Mouse (Mus musculus): ENCODE measurements around the gene Pdgfra. TPM values are rescaled to one million over a fixed set of nuclear protein-coding genes. Genes with fewer than 3 reads are reported as not detected.

Gene Pdgfra
- polyA plus RNA-seq, 1 experiment from 2014 or later: 26.5 TPM

- no peaks in the 10 kb centered on the region for H3K4me1 ChIP-seq (replicated peaks; ENCODE audit: control insufficient read depth, insufficient read depth, low read length)
- no peaks in the 10 kb centered on the region for H3K9me3 ChIP-seq (ENCODE audit: control insufficient read depth, low read length)
- H3K36me3 ChIP-seq (ENCODE audit: control insufficient read depth, insufficient read depth, low read length): no peaks in the 10 kb centered on the region
- ATAC-seq (ENCODE audit: low FRiP score) (no peak), DNase-seq (ENCODE audit: low spot score) (no peak)
- H3K9ac ChIP-seq (ENCODE audit: low read depth, low read length): no peak overlapping the region
- H3K4me2 ChIP-seq (replicated peaks; ENCODE audit: low read depth, low read length): no peak overlapping the region
- no peaks in the 10 kb centered on the region for H3K27me3 ChIP-seq (ENCODE audit: control insufficient read depth, insufficient read depth, low read length)
- 93% methylated on average over 5 of the region's 5 CpGs for WGBS
- no peak overlapping the region for H3K4me3 ChIP-seq (ENCODE audit: low read depth, low read length)
- no peak overlapping the region for H3K27ac ChIP-seq (ENCODE audit: low read depth, low read length)
These were observed 32.0 kb downstream of the Pdgfra start for GRCm38 (mm10) chr5:75184112-75184511.

DNA sequence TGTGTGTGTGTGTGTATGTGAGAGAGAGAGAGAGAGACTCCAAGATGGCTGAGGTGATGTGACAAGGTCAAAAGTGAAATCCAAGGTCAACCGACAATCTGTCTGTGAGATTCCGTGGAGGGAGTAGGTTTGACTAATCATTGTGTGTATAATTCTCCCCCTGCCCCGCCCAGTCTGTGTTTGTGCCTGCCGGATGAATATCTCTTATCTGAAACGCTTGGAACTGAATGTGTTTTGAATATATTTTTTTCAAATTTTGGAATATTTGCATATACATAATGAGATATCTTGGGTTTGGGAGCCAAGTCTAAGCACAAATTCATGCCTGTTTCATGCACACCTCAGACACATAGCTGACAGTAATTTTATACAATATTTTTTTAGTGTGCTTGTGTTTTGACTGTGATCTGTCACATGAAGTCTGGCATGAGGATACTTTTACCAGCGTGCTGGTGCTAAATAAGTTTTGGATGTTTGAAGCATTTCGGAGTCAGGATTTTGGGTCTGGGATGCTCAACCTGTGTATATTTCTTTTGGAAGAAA lies 32.7 kb downstream of the Pdgfra start:
- Histone ChIP-seq H3K9me3 (ENCODE audit: control insufficient read depth, low read length) (no peaks in the 10 kb centered on the region), H3K4me3 (ENCODE audit: low read depth, low read length) (no peak overlapping the region), H3K4me2 (replicated peaks; ENCODE audit: low read depth, low read length) (no peak overlapping the region), H3K27ac (ENCODE audit: low read depth, low read length) (no peak overlapping the region), H3K36me3 (ENCODE audit: control insufficient read depth, insufficient read depth, low read length) (no peaks in the 10 kb centered on the region), H3K4me1 (replicated peaks; ENCODE audit: control insufficient read depth, insufficient read depth, low read length) (no peaks in the 10 kb centered on the region), H3K27me3 (ENCODE audit: control insufficient read depth, insufficient read depth, low read length) (no peaks in the 10 kb centered on the region), H3K9ac (ENCODE audit: low read depth, low read length) (no peak overlapping the region)
- no peak for ATAC-seq (ENCODE audit: low FRiP score)
- WGBS: 90% methylated on average over 7 of the region's 7 CpGs
- DNase-seq (ENCODE audit: low spot score): no peak

DNA sequence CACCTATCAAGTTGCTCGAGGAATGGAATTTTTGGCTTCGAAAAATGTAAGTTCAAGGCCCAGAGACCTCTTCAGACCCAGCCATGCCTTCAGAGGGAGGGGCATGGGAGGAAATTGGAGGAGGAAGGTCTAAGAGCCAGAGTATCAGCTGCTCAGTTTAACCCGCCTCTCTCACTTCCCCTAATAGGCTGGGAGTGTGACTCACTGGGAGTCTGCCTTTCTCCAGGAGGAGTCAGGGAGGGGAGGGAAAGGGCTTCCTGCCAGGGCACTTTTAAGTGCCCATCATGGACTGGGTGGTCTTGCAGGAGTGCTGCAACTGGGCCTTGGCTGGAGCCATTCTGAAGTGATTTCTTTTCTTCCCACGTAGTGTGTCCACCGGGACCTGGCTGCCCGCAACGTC lies 33.5 kb downstream of the Pdgfra start:
- no peaks in the 10 kb centered on the region for H3K4me1 ChIP-seq (replicated peaks; ENCODE audit: control insufficient read depth, insufficient read depth, low read length)
- 94% methylated on average over 7 of the region's 7 CpGs for WGBS
- H3K4me3 ChIP-seq (ENCODE audit: low read depth, low read length): no peak overlapping the region
- H3K27me3 ChIP-seq (ENCODE audit: control insufficient read depth, insufficient read depth, low read length): no peaks in the 10 kb centered on the region
- H3K36me3 ChIP-seq (ENCODE audit: control insufficient read depth, insufficient read depth, low read length): no peaks in the 10 kb centered on the region
- DNase-seq (ENCODE audit: low spot score): no peak
- no peak overlapping the region for H3K27ac ChIP-seq (ENCODE audit: low read depth, low read length)
- no peaks in the 10 kb centered on the region for H3K9me3 ChIP-seq (ENCODE audit: control insufficient read depth, low read length)
- ATAC-seq (ENCODE audit: low FRiP score): no peak
- no peak overlapping the region for H3K4me2 ChIP-seq (replicated peaks; ENCODE audit: low read depth, low read length)
- H3K9ac ChIP-seq (ENCODE audit: low read depth, low read length): no peak overlapping the region

- H3K27ac ChIP-seq (ENCODE audit: low read depth, low read length): no peak overlapping the region
- no peaks in the 10 kb centered on the region for H3K9me3 ChIP-seq (ENCODE audit: control insufficient read depth, low read length)
- WGBS: 60% methylated on average over 15 of the region's 15 CpGs
- DNase-seq (ENCODE audit: low spot score): peak; percentile 33
- H3K9ac ChIP-seq (ENCODE audit: low read depth, low read length): no peak overlapping the region
- no peak overlapping the region for H3K4me3 ChIP-seq (ENCODE audit: low read depth, low read length)
- H3K27me3 ChIP-seq (ENCODE audit: control insufficient read depth, insufficient read depth, low read length): no peaks in the 10 kb centered on the region
- H3K4me1 ChIP-seq (replicated peaks; ENCODE audit: control insufficient read depth, insufficient read depth, low read length): no peaks in the 10 kb centered on the region
- H3K36me3 ChIP-seq (ENCODE audit: control insufficient read depth, insufficient read depth, low read length): no peaks in the 10 kb centered on the region
- ATAC-seq (ENCODE audit: low FRiP score): peak; percentile 40; the same call in 1 of the 2 replicates
- H3K4me2 ChIP-seq (replicated peaks; ENCODE audit: low read depth, low read length): no peak overlapping the region
These were observed 37.4 kb downstream of the Pdgfra start for GRCm38 (mm10) chr5:75189319-75189987.

GRCm38 (mm10) chr5:75193107-75193506 lies 41.0 kb downstream of the Pdgfra start:
- H3K27me3 ChIP-seq (ENCODE audit: control insufficient read depth, insufficient read depth, low read length): no peaks in the 10 kb centered on the region
- no peak overlapping the region for H3K9ac ChIP-seq (ENCODE audit: low read depth, low read length)
- H3K4me1 ChIP-seq (replicated peaks; ENCODE audit: control insufficient read depth, insufficient read depth, low read length): no peaks in the 10 kb centered on the region
- no peak overlapping the region for H3K4me3 ChIP-seq (ENCODE audit: low read depth, low read length)
- H3K9me3 ChIP-seq (ENCODE audit: control insufficient read depth, low read length): no peaks in the 10 kb centered on the region
- no peak overlapping the region for H3K4me2 ChIP-seq (replicated peaks; ENCODE audit: low read depth, low read length)
- no peak for ATAC-seq (ENCODE audit: low FRiP score)
- no peak overlapping the region for H3K27ac ChIP-seq (ENCODE audit: low read depth, low read length)
- 97% methylated on average over 5 of the region's 5 CpGs for WGBS
- DNase-seq (ENCODE audit: low spot score): no peak
- H3K36me3 ChIP-seq (ENCODE audit: control insufficient read depth, insufficient read depth, low read length): no peaks in the 10 kb centered on the region

DNA sequence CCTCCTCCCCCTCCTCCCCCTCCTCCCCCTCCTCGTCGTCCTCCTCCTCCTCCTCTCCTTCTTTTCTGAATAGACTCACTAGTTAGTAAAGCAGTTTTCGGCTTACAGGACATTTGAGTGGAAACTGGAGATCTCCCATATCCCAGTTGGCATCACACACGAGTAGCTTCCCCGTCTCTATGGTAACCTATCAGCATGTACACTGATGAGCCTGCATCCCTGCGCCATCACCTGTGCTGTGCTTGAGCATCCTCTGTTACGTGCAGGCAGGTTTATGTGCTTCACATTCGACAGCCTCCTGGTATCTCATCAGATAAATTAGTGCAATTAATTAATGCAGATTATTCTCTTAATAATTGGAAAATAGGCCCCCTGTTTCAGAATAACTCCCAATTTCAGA lies 46.3 kb downstream of the Pdgfra start:
- no peaks in the 10 kb centered on the region for H3K36me3 ChIP-seq (ENCODE audit: control insufficient read depth, insufficient read depth, low read length)
- WGBS: 83% methylated on average over 7 of the region's 8 CpGs
- H3K9ac ChIP-seq (ENCODE audit: low read depth, low read length): no peak overlapping the region
- no peaks in the 10 kb centered on the region for H3K4me1 ChIP-seq (replicated peaks; ENCODE audit: control insufficient read depth, insufficient read depth, low read length)
- no peak for DNase-seq (ENCODE audit: low spot score)
- H3K4me2 ChIP-seq (replicated peaks; ENCODE audit: low read depth, low read length): no peak overlapping the region
- no peak overlapping the region for H3K27ac ChIP-seq (ENCODE audit: low read depth, low read length)
- no peaks in the 10 kb centered on the region for H3K27me3 ChIP-seq (ENCODE audit: control insufficient read depth, insufficient read depth, low read length)
- H3K9me3 ChIP-seq (ENCODE audit: control insufficient read depth, low read length): no peaks in the 10 kb centered on the region
- no peak overlapping the region for H3K4me3 ChIP-seq (ENCODE audit: low read depth, low read length)
- no peak for ATAC-seq (ENCODE audit: low FRiP score)

DNA sequence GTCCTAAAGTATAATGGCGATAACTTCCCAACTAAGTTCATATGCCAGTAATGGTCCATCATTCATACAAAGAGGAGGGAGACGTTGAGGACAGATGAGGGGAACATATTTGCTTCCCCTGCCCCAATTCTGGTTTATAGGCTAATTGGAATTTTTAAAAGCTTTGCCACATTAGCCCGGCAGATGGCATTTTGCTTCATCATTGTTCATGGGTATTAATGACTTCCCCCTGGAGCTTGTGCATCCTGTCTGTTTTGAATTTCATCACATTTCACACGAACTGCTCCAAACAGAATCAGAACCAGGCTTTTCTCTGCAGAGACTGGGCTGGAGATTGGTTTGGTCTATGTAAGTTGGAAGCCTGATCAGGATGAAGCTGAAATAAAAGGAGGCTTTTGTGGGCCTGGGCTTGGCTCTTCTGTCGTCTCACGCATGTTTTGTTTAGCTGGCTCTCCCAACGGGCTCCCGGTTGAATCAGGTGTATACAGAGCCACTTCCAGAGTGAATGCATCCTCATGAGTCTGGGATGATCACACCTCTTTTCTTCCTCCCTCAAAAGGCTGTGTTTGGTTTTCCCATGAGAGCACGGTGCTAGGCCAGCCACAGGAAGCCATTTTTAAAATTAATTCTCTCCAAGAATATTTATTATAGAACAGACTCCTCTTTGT lies 47.7 kb downstream of the Pdgfra start:
- Histone ChIP-seq H3K4me1 (replicated peaks; ENCODE audit: control insufficient read depth, insufficient read depth, low read length) (no peaks in the 10 kb centered on the region), H3K27ac (ENCODE audit: low read depth, low read length) (no peak overlapping the region), H3K36me3 (ENCODE audit: control insufficient read depth, insufficient read depth, low read length) (no peaks in the 10 kb centered on the region), H3K9me3 (ENCODE audit: control insufficient read depth, low read length) (no peaks in the 10 kb centered on the region), H3K4me2 (replicated peaks; ENCODE audit: low read depth, low read length) (no peak overlapping the region), H3K4me3 (ENCODE audit: low read depth, low read length) (no peak overlapping the region), H3K9ac (ENCODE audit: low read depth, low read length) (no peak overlapping the region), H3K27me3 (ENCODE audit: control insufficient read depth, insufficient read depth, low read length) (no peaks in the 10 kb centered on the region)
- WGBS: 79% methylated on average over 9 of the region's 9 CpGs
- DNase-seq (ENCODE audit: low spot score): no peak
- no peak for ATAC-seq (ENCODE audit: low FRiP score)

- Histone ChIP-seq H3K9me3 (ENCODE audit: control insufficient read depth, low read length) (no peaks in the 10 kb centered on the region), H3K4me1 (replicated peaks; ENCODE audit: control insufficient read depth, insufficient read depth, low read length) (no peaks in the 10 kb centered on the region), H3K4me2 (replicated peaks; ENCODE audit: low read depth, low read length) (no peak overlapping the region), H3K27me3 (ENCODE audit: control insufficient read depth, insufficient read depth, low read length) (no peaks in the 10 kb centered on the region), H3K36me3 (ENCODE audit: control insufficient read depth, insufficient read depth, low read length) (no peaks in the 10 kb centered on the region), H3K9ac (ENCODE audit: low read depth, low read length) (no peak overlapping the region), H3K27ac (ENCODE audit: low read depth, low read length) (no peak overlapping the region), H3K4me3 (ENCODE audit: low read depth, low read length) (no peak overlapping the region)
- ATAC-seq (ENCODE audit: low FRiP score): no peak
- no peak for DNase-seq (ENCODE audit: low spot score)
- 94% methylated on average over 10 of the region's 10 CpGs for WGBS
These were observed 48.3 kb downstream of the Pdgfra start for GRCm38 (mm10) chr5:75200366-75200724.

GRCm38 (mm10) chr5:75207905-75208304 lies 55.8 kb downstream of the Pdgfra start:
- no peaks in the 10 kb centered on the region for H3K36me3 ChIP-seq (ENCODE audit: control insufficient read depth, insufficient read depth, low read length)
- H3K9ac ChIP-seq (ENCODE audit: low read depth, low read length): no peak overlapping the region
- H3K4me1 ChIP-seq (replicated peaks; ENCODE audit: control insufficient read depth, insufficient read depth, low read length): no peaks in the 10 kb centered on the region
- H3K4me2 ChIP-seq (replicated peaks; ENCODE audit: low read depth, low read length): no peak overlapping the region
- H3K4me3 ChIP-seq (ENCODE audit: low read depth, low read length): no peak overlapping the region
- WGBS: 89% methylated on average over 3 of the region's 3 CpGs
- DNase-seq (ENCODE audit: low spot score): no peak
- no peaks in the 10 kb centered on the region for H3K27me3 ChIP-seq (ENCODE audit: control insufficient read depth, insufficient read depth, low read length)
- H3K9me3 ChIP-seq (ENCODE audit: control insufficient read depth, low read length): no peaks in the 10 kb centered on the region
- no peak for ATAC-seq (ENCODE audit: low FRiP score)
- no peak overlapping the region for H3K27ac ChIP-seq (ENCODE audit: low read depth, low read length)
